Mouse (Mus musculus) megakaryocyte progenitor cell, adult 5-6 weeks (primary cell): ENCODE measurements at regions not wholly inside any gene's neighbourhood (a gene's known extent, or its start where the extent isn't known, plus 50 kb on each side); places are given as distances from the start of the nearest gene placed in this dataset.

Source experiments
- ATAC-seq: replicated peaks from 2 replicates; pipeline ENCODE4 v1.8.0; 2016; ENCODE audit warnings: mild to moderate bottlenecking, moderate TSS enrichment, inconsistent platforms; ENCODE audit not compliant: poor library complexity

GRCm38 (mm10) chr17:77819698-77820097 is 380.4 kb upstream of the Crim1 start:
- ATAC-seq: no peak

DNA sequence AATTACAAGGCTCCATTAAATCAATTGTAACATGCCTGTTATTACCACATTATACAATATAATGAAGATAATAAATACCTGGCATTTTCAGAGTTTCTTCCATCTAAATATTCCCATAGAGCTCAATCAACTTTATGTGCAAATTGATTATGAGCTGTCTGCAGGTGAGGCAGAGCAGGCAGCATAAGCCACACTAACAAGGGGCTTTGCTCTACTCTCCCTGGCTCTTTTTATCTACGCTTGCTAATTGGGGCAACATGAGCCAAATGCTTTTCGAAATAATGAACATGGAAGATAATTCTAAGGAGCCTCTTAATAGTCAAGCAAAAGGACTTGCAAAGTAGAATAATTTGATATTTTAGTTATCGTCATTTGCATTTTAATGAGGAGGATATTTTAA is 356.1 kb upstream of the Crim1 start:
- no peak for ATAC-seq

- ATAC-seq: peak; percentile 29; the same call in 1 of the 2 replicates
Measured at GRCm38 (mm10) chr17:77874497-77874896, 325.6 kb upstream of the Crim1 start.

DNA sequence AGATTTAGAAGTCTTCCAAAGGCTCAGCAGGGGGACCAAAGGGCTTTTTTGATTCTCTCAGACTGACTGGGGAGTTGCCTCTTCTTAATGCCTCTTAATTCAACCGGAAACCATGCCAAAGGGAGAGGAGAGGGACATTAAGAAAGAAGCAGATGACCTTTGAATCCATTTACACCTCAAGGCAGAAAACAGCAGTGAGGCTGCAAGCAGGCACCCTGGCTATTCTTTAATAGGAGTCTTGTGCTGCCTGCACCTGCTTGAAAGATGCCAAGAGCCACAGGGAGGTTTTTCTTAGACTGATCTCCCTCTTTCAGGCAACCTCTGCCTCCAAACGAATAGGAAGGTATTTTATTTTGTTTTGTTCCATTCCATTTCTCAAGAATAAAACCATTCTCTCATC is 323.0 kb upstream of the Crim1 start:
- ATAC-seq: no peak

GRCm38 (mm10) chr17:77885150-77885549 is 314.9 kb upstream of the Crim1 start:
- ATAC-seq: no peak

DNA sequence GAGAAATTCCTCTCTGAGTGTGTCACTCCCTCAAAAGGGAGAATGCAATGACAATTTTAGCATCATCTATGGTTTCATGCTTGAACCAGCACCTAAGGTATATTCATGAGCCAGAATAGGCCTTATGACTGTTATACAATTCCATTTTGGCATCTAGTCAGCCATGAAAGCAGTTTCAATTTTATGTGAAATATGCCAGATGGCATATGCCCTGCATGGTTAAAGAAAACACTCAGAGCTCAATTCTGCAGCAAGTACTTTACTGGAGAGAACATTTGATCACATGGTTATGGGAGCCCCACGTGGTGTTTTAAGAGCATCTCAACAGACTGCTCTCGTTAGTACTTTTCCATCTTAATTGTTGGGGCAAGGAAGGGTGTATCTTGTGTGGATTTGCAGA is 310.9 kb upstream of the Crim1 start:
- no peak for ATAC-seq

GRCm38 (mm10) chr17:77904412-77904811 is 295.6 kb upstream of the Crim1 start:
- ATAC-seq: no peak

DNA sequence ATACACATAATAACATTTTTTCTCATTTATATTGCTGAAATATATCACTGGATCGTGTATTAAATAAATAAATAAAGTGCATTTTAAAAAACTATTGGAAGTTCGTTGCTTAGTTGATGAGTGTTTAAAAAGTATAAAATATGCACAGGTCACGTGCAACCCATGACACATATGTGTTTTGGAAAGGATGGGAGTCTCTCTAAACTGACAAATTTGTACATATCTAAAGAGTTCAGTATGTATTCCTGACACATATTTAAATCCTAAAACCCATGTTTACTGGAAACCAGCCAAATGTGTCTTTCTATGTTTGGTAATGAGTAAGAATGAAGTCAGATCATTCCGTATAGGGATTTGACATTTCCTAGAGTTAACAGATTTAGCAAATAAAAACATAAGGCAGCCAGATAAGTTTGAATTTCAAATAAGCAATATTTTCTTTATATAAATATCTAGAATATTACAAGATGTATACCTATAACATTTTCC is 286.0 kb upstream of the Crim1 start:
- no peak for ATAC-seq

- ATAC-seq: no peak
Measured at GRCm38 (mm10) chr17:77930253-77930652, 269.8 kb upstream of the Crim1 start.

DNA sequence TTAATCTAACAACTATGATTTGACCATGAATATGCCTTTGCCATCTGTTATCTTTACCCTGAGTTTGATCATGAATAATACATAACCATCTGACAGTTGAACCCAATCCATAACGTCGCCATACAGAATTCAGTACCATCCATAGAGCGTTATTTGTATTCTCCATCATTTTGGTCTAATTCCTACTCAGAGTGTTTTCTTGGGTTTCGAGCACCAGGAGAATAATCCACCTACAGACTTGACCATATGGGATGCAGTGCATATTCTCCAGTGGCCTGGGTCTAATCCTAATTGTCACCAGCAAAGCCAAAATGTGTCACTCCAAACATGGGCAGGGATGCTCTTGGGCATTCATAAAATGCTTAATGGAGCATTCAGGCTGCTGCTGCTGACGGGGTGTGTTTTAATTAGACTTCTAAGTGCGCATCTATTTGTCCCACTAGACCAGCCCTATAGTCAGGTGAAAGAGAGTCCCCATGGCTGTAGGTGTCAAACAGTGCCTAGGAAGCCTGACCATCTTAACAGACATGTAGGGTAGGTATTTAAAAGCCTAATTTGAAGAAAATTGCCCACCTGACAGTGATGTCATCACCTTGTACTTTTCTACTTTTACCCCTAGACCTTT is 269.0 kb upstream of the Crim1 start:
- no peak for ATAC-seq

DNA sequence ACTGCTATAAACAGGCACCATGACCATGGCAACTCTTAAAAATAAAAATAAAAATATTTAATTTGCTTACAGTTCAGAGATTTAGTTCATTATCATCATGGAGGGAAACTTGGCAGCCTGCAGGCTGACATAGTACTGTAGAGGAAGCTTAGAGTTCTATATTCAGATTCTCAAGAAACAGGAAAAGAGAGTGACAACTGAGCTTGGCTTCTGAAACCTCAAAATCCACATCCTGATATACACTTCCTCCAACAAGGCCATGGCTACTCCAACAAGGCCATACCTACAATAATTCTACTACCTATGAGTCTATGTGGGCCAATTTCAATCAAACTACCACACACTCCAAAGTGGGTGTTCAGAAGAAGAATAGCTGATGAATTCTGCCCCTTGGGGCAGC is 266.9 kb upstream of the Crim1 start:
- peak; percentile 92 for ATAC-seq

GRCm38 (mm10) chr17:77958048-77958447 is 242.0 kb upstream of the Crim1 start:
- no peak for ATAC-seq

GRCm38 (mm10) chr17:77961296-77961695 is 238.8 kb upstream of the Crim1 start:
- no peak for ATAC-seq

DNA sequence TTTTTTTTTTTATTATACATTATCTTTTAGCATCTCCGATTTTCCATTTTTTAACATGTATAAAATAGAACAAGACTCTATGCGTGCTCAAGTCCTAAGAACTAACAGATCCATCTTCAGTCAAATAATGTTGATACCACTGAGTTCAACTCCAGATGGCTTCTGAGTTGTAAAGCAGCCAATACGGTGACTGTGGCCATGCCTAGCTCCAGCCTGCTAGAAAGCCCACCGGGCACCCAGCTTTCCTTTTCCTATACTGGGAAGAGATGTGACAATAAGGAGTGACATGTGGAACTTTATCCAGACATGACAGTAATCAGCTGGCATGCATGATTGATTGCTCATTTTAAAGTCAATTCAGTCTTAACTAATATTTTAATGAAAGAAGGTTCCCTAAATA is 236.7 kb upstream of the Crim1 start:
- ATAC-seq: no peak

- peak; percentile 94 for ATAC-seq
Measured at GRCm38 (mm10) chr17:77968510-77968909, 231.5 kb upstream of the Crim1 start.

GRCm38 (mm10) chr17:77969187-77969586 is 230.9 kb upstream of the Crim1 start:
- ATAC-seq: peak; percentile 70
